Mouse (Mus musculus) brain, embryonic 14.5 days (tissue): ENCODE measurements around the gene Tnfrsf25.

ENCODE experiments used
- CTCF ChIP-seq: fragments of 200-500 bp; IDR thresholded peaks from 2 replicates; pipeline ENCODE4 v1.5.1; 2012; ENCODE audit warnings: inconsistent platforms, mild to moderate bottlenecking, moderate library complexity, borderline replicate concordance; ENCODE audit not compliant: insufficient read depth, insufficient read length; ENCODE audit errors: extremely low read depth
- POLR2A ChIP-seq: fragments of 200-500 bp; IDR thresholded peaks from 2 replicates; pipeline ENCODE4 v1.6.1; 2012; ENCODE audit warnings: mild to moderate bottlenecking, inconsistent platforms, borderline replicate concordance; ENCODE audit not compliant: poor library complexity, insufficient read depth, insufficient read length, severe bottlenecking; ENCODE audit errors: extremely low read depth

GRCm38 (mm10) chr4:152141521-152142135 lies 25.9 kb downstream of the Tnfrsf25 start:
- TF ChIP-seq POLR2A (no peak), CTCF (no peak)
